Comparison of ENCODE assay signal across 8 mouse cellular contexts in genomic region chr1:195130479-195130878, GRCm38 (mm10). TPM values are rescaled to one million over a fixed set of nuclear protein-coding genes. Genes with fewer than 3 reads are reported as not detected.
DNase-seq lines count a peak whose midpoint lies in the region; ATAC-seq lines count a peak whose summit lies in the region.

No protein-coding gene starts in this region.

- H3K27ac ChIP-seq in heart, embryonic 14.5 days (replicated peaks in 1 of 2; ENCODE audit: control insufficient read depth in 1 of 2, insufficient read depth in 1 of 2, low read depth in 2 of 2, low read length in 2 of 2): peak overlapping the region in 1 of 2 experiments; percentile 95; a peak in 2 of 4 replicates
- peak overlapping the region; percentile 92 for H3K27ac ChIP-seq in hindbrain, embryonic 15.5 days (replicated peaks)
- H3K27ac ChIP-seq in midbrain, embryonic 12.5 days (replicated peaks): peak overlapping the region; percentile 87; the same call in 1 of the 2 replicates

- H3K4me3 ChIP-seq in heart, embryonic 14.5 days (ENCODE audit: control insufficient read depth in 1 of 2, insufficient read depth in 1 of 2, low read depth in 1 of 2, low read length in 2 of 2): peak overlapping the region; percentile 59 to 77
- H3K4me3 ChIP-seq in hindbrain, embryonic 15.5 days: peak overlapping the region; percentile 61
- H3K4me3 ChIP-seq in midbrain, embryonic 12.5 days: peak overlapping the region; percentile 61

- H3K36me3 ChIP-seq in heart, embryonic 14.5 days (ENCODE audit: control insufficient read depth, insufficient read depth, low read length): peaks cover 34% of the 10 kb centered on the region
- peaks cover 16% of the 10 kb centered on the region for H3K36me3 ChIP-seq in hindbrain, embryonic 15.5 days
- 0 out of 2 replicates have a peak, but pooled peaks cover 9% of the 10 kb centered on the region for H3K36me3 ChIP-seq in midbrain, embryonic 12.5 days

- no peak for ATAC-seq in heart, embryonic 14.5 days (ENCODE audit: insufficient number of reproducible peaks, insufficient read depth, low FRiP score, low read depth)
- peak; percentile 45 for ATAC-seq in hindbrain, embryonic 15.5 days (ENCODE audit: low FRiP score, low read depth)
- peak; percentile 53 for ATAC-seq in midbrain, embryonic 12.5 days (ENCODE audit: low FRiP score, low read depth)

- DNase-seq in heart, postnatal 36 days: no peak
- DNase-seq in c-Kit-negative CD71-positive TER-119-positive erythroid progenitor cells, embryonic 14.5 days (ENCODE audit: low read depth, low spot score): peak; percentile 31
- no peak for DNase-seq in cerebellum, postnatal 36 days
- DNase-seq in frontal cortex, postnatal 36 days (ENCODE audit: low spot score in 2 of 2): no peak
- DNase-seq in ovary, postnatal 10 days (ENCODE audit: low spot score): no peak

- H3K4me1 ChIP-seq in heart, embryonic 14.5 days (ENCODE audit: control insufficient read depth in 2 of 2, insufficient read depth in 2 of 2, low read length in 2 of 2): 0 out of 4 replicates have a peak, but pooled peaks cover 0 to 4% of the 10 kb centered on the region in 2 experiments
- peaks cover 17% of the 10 kb centered on the region for H3K4me1 ChIP-seq in hindbrain, embryonic 15.5 days (replicated peaks)
- 0 out of 2 replicates have a peak, but pooled peaks cover 6% of the 10 kb centered on the region for H3K4me1 ChIP-seq in midbrain, embryonic 12.5 days

- H3K9me3 ChIP-seq in heart, embryonic 14.5 days (ENCODE audit: control insufficient read depth, low read length): no peaks in the 10 kb centered on the region
- H3K9me3 ChIP-seq in hindbrain, embryonic 15.5 days: no peaks in the 10 kb centered on the region
- no peaks in the 10 kb centered on the region for H3K9me3 ChIP-seq in midbrain, embryonic 12.5 days

- peak overlapping the region; percentile 96 for H3K9ac ChIP-seq in heart, embryonic 14.5 days (ENCODE audit: low read length)
- peak overlapping the region; percentile 66 for H3K9ac ChIP-seq in hindbrain, embryonic 15.5 days
- peak overlapping the region; percentile 70; the same call in 1 of the 2 replicates for H3K9ac ChIP-seq in midbrain, embryonic 12.5 days (replicated peaks)

- H3K27me3 ChIP-seq in heart, embryonic 14.5 days (ENCODE audit: control insufficient read depth, insufficient read depth, low read length): no peaks in the 10 kb centered on the region
- no peaks in the 10 kb centered on the region for H3K27me3 ChIP-seq in hindbrain, embryonic 15.5 days
- H3K27me3 ChIP-seq in midbrain, embryonic 12.5 days: no peaks in the 10 kb centered on the region

- intact Hi-C loops in heart, postnatal 36 days (cut with DNase I): loop anchor here (2.0 to 5.0 kb wide), 3 partner anchors 102 to 253 kb away; no protein-coding TSS in a partner anchor

- WGBS in heart, embryonic 14.5 days: 7% methylated on average over 2 of the region's 2 CpGs
- WGBS in hindbrain, embryonic 15.5 days: 8% methylated on average over 2 of the region's 2 CpGs
- 21% methylated on average over 2 of the region's 2 CpGs for WGBS in midbrain, embryonic 12.5 days

- H3K4me2 ChIP-seq in heart, embryonic 14.5 days (ENCODE audit: low read length): peak overlapping the region; percentile 81
- H3K4me2 ChIP-seq in hindbrain, embryonic 15.5 days: peak overlapping the region; percentile 58
- H3K4me2 ChIP-seq in midbrain, embryonic 12.5 days (replicated peaks): peak overlapping the region; percentile 58

RNA-seq across cellular contexts. Expression of gene Cr1l, which starts 0.9 kb away (rescaled TPM):
- polyA plus RNA-seq in heart, embryonic 14.5 days (2014; fragmentation: Nextera tagmentation; extraction: Ambion mirVana): 54.9 and 67.3 TPM in 2 replicates
- total RNA-seq in heart, postnatal 36 days (2021): 10 to 100 TPM; 69.3 to 70.9 TPM
- 38.9 and 39.0 TPM in 2 replicates for polyA plus RNA-seq in hindbrain, embryonic 15.5 days (2015; fragmentation: Nextera tagmentation; extraction: Ambion mirVana)
- polyA plus RNA-seq in midbrain, embryonic 12.5 days (2016; fragmentation: Nextera tagmentation; extraction: Ambion mirVana): 36.1 and 39.8 TPM in 2 replicates

RNA-seq across cellular contexts. Expression of gene Cd46, which starts 38.4 kb away (rescaled TPM):
- polyA plus RNA-seq in heart, embryonic 14.5 days (2014; fragmentation: Nextera tagmentation; extraction: Ambion mirVana): 0.53 and 0.54 TPM in 2 replicates
- total RNA-seq in heart, postnatal 36 days (2021): 1 to 10 TPM in 1 of 2 experiments, under 1 TPM in 1; 0.80 to 1.2 TPM
- 1.4 and 2.0 TPM in 2 replicates for polyA plus RNA-seq in hindbrain, embryonic 15.5 days (2015; fragmentation: Nextera tagmentation; extraction: Ambion mirVana)
- 1.4 and 1.6 TPM in 2 replicates for polyA plus RNA-seq in midbrain, embryonic 12.5 days (2016; fragmentation: Nextera tagmentation; extraction: Ambion mirVana)

RNA-seq across cellular contexts. Expression of gene Cr2, which starts 46.0 kb away (rescaled TPM):
- 0.15 and 0.38 TPM in 2 replicates for polyA plus RNA-seq in heart, embryonic 14.5 days (2014; fragmentation: Nextera tagmentation; extraction: Ambion mirVana)
- total RNA-seq in heart, postnatal 36 days (2021): under 1 TPM; 0.31 to 0.38 TPM
- 0.40 and 0.60 TPM in 2 replicates for polyA plus RNA-seq in hindbrain, embryonic 15.5 days (2015; fragmentation: Nextera tagmentation; extraction: Ambion mirVana)
- polyA plus RNA-seq in midbrain, embryonic 12.5 days (2016; fragmentation: Nextera tagmentation; extraction: Ambion mirVana): 0.31 and 0.38 TPM in 2 replicates
